Mouse (Mus musculus) thymus, postnatal 0 days (tissue): Measurements from ENCODE around the gene Slc36a3. TPM values are rescaled to one million over a fixed set of nuclear protein-coding genes. Genes with fewer than 3 reads are reported as not detected.
"Not testable (repeated sequence)": the region's sequence is repeated elsewhere in the genome, so short reads cannot be mapped to it uniquely, and the experiment has no call there.

Experiments
- DNase-seq: peaks from one replicate; pipeline ENCODE4 v3.0.0-alpha.2; 2015; ENCODE audit warnings: low spot score
- polyA plus RNA-seq: library from polyadenylated mRNA; unstranded; fragments of >200 nt; fragmentation: Nextera tagmentation; extraction: Ambion mirVana; gene quantifications from 2 replicates; pipeline ENCODE4 v1.2.1, GENCODE M21; 2015

Slc36a3 gene
- polyA plus RNA-seq, 1 experiment from 2014 or later = 0.08 TPM

GRCm38 (mm10) chr11:55146855-55147254 is 4.7 kb downstream of the Slc36a3 start:
- DNase-seq = no peak

GRCm38 (mm10) chr11:55144011-55144410 is 7.5 kb downstream of the Slc36a3 start:
- DNase-seq = no peak

GRCm38 (mm10) chr11:55141502-55141901 is 10.0 kb downstream of the Slc36a3 start:
- DNase-seq = no peak

GRCm38 (mm10) chr11:55137646-55138045 is 13.9 kb downstream of the Slc36a3 start:
- no peak for DNase-seq

- peak; percentile 92 for DNase-seq
Observed at GRCm38 (mm10) chr11:55136770-55137547, 14.5 kb downstream of the Slc36a3 start.

GRCm38 (mm10) chr11:55134871-55135270 is 16.6 kb downstream of the Slc36a3 start:
- no peak for DNase-seq

- DNase-seq = no peak
Observed at GRCm38 (mm10) chr11:55134407-55134806, 17.1 kb downstream of the Slc36a3 start.

GRCm38 (mm10) chr11:55133204-55133603 is 18.3 kb downstream of the Slc36a3 start:
- DNase-seq = no peak

GRCm38 (mm10) chr11:55131946-55132345 is 19.6 kb downstream of the Slc36a3 start:
- DNase-seq = no peak

GRCm38 (mm10) chr11:55131077-55131742 is 20.3 kb downstream of the Slc36a3 start:
- peak; percentile 22 for DNase-seq

GRCm38 (mm10) chr11:55128411-55128810 is 23.1 kb downstream of the Slc36a3 start:
- DNase-seq = no peak

GRCm38 (mm10) chr11:55127937-55128336 is 23.6 kb downstream of the Slc36a3 start:
- DNase-seq = no peak

GRCm38 (mm10) chr11:55126663-55127062 is 24.8 kb downstream of the Slc36a3 start:
- no peak for DNase-seq

GRCm38 (mm10) chr11:55121430-55121829 is 30.1 kb downstream of the Slc36a3 start:
- DNase-seq = no peak

GRCm38 (mm10) chr11:55120821-55121271 is 30.7 kb downstream of the Slc36a3 start:
- DNase-seq = peak; percentile 82

GRCm38 (mm10) chr11:55120279-55120678 is 31.2 kb downstream of the Slc36a3 start:
- peak; percentile 12 for DNase-seq

GRCm38 (mm10) chr11:55117031-55117430 is 34.5 kb downstream of the Slc36a3 start:
- no peak for DNase-seq

- no peak for DNase-seq
Observed at GRCm38 (mm10) chr11:55116004-55116403, 35.5 kb downstream of the Slc36a3 start.

- DNase-seq = no peak
Observed at GRCm38 (mm10) chr11:55114291-55114690, 37.2 kb downstream of the Slc36a3 start.

- not testable (repeated sequence) for DNase-seq
Observed at GRCm38 (mm10) chr11:55113861-55114250, 37.7 kb downstream of the Slc36a3 start.

GRCm38 (mm10) chr11:55113209-55113860 is 38.2 kb downstream of the Slc36a3 start:
- DNase-seq = peak; percentile 27

- DNase-seq = no peak
Observed at GRCm38 (mm10) chr11:55110566-55111169, 40.8 kb downstream of the Slc36a3 start.
